Mouse (Mus musculus): ENCODE measurements around the gene Hoxa6. TPM values are rescaled to one million over a fixed set of nuclear protein-coding genes. Genes with fewer than 3 reads are reported as not detected.

Gene Hoxa6
- total and polyA plus RNA-seq, 2 experiments from 2014 or later: 6.0 to 12.3 TPM

GRCm38 (mm10) chr6:52178918-52179665 lies 29.4 kb downstream of the Hoxa6 start:
- Histone ChIP-seq H3K4me2 (ENCODE audit: low read depth, low read length) (peak overlapping the region; percentile 58), H3K27ac (peak overlapping the region; percentile 92), H3K9ac (replicated peaks; ENCODE audit: low read length) (peak overlapping the region; percentile 60), H3K4me1 (ENCODE audit: insufficient read depth, low read length) (no peaks in the 10 kb centered on the region), H3K4me3 (ENCODE audit: low read length) (peak overlapping the region; percentile 41), H3K9me3 (ENCODE audit: low read length) (no peaks in the 10 kb centered on the region), H3K36me3 (ENCODE audit: insufficient read depth, low read length) (no peaks in the 10 kb centered on the region), H3K27me3 (ENCODE audit: insufficient read depth, low read length) (peaks cover 77% of the 10 kb centered on the region)
- 1% methylated on average over 4 of the region's 4 CpGs for WGBS
- no peak for ATAC-seq
- DNase-seq (ENCODE audit: low spot score): no peak
- TF ChIP-seq CTCF (IDR thresholded peaks at IDR 0.05; ENCODE audit: low read depth): no peak

DNA sequence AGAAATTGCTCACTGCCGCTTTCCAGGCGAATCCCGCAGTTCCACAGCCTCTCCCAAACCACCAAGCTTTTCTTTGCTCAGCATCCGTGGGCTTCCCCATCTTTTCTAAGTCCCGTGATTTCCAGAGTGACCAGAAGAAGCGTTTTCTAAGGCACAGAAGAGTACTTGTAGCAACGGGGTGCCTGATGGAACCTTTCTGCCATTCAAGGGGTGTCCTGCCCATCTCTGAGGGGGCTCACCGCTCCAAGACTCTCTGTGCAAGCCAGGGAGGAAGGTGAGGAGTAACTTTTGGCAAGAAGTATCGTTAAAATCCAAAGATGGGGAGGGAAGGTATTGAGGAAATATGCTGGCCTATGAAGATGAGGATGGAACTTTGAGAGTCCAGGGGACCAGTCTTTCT lies 30.7 kb downstream of the Hoxa6 start:
- Histone ChIP-seq H3K9me3 (ENCODE audit: low read length) (no peaks in the 10 kb centered on the region), H3K27ac (peak overlapping the region; percentile 92), H3K4me3 (ENCODE audit: low read length) (peak overlapping the region; percentile 41), H3K36me3 (ENCODE audit: insufficient read depth, low read length) (no peaks in the 10 kb centered on the region), H3K4me2 (ENCODE audit: low read depth, low read length) (peak overlapping the region; percentile 58), H3K9ac (replicated peaks; ENCODE audit: low read length) (peak overlapping the region; percentile 60), H3K27me3 (ENCODE audit: insufficient read depth, low read length) (peaks cover 74% of the 10 kb centered on the region), H3K4me1 (ENCODE audit: insufficient read depth, low read length) (no peaks in the 10 kb centered on the region)
- no peak for ATAC-seq
- 1% methylated on average over 9 of the region's 9 CpGs for WGBS
- no peak for TF ChIP-seq CTCF (IDR thresholded peaks at IDR 0.05; ENCODE audit: low read depth)
- no peak for DNase-seq (ENCODE audit: low spot score)

DNA sequence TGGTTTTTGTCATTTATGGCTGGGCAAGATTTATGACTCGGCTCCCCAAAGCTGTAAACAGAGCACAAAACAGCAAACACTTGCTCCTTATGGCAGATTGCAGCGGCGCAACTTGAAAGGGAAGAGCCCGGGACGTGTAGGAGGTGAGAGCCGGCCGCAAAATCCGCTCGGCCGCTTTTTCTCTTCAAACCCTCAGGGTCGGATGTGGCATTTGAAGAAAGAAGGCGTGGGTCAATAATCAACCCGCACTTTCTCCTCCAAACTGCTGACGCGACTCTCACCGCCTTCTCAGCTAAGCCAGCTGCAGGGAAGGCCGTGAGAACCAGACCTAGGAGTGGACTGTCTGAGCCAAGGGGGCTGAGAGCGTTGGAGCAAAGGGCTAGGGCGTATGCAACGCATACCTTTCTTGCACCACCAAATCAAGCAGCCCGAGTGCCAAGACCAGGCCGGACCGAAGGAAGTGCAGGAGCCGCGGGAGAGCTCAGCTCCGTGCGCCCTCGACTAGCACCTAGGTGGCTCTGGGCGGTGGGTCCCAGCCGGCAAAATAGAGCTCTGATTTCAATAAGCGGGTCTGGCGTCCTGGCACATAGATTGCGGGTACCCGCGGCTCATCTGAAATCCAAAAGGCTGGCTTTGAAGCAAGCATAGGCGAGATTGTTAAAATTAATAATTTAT lies 31.3 kb downstream of the Hoxa6 start, which contains the start of gene 5730596B20Rik:
Gene 5730596B20Rik (plus strand): TSS at position 438 of the 675 bp plus-strand sequence.
- Histone ChIP-seq H3K4me3 (ENCODE audit: low read length) (peak within 1 kb of the TSS; percentile 41), H3K9me3 (ENCODE audit: low read length) (no peaks in the 10 kb centered on the region), H3K9ac (replicated peaks; ENCODE audit: low read length) (peak within 1 kb of the TSS; percentile 60), H3K27ac (peak within 1 kb of the TSS; percentile 92), H3K4me1 (ENCODE audit: insufficient read depth, low read length) (no peaks in the 10 kb centered on the region), H3K27me3 (ENCODE audit: insufficient read depth, low read length) (peaks cover 68% of the 10 kb centered on the region), H3K4me2 (ENCODE audit: low read depth, low read length) (peak within 1 kb of the TSS; percentile 58), H3K36me3 (ENCODE audit: insufficient read depth, low read length) (no peaks in the 10 kb centered on the region)
- 2% methylated on average over 36 of the region's 36 CpGs for WGBS
- ATAC-seq (no peak), DNase-seq (ENCODE audit: low spot score) (peak; percentile 52)
- TF ChIP-seq CTCF (IDR thresholded peaks at IDR 0.05; ENCODE audit: low read depth): no peak

DNA sequence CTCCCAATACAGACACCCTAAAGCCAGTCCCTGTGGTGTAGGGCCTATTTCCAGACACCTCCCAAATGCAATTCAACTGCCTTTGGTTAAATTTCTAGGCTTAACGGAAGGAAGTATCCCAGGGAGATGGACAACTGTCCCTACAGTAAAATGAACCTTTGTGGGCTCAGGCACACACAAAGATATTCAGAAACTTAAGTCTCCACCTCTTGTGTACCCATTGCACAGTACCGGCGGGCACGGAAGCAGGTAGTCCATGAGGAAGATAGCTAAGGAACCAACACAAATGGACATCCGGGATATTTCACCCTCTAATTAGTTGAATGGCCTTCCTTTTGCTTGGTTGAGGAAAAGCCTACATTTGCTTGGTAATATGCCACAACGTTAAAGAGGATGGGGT lies 32.1 kb downstream of the Hoxa6 start:
- no peak for TF ChIP-seq CTCF (IDR thresholded peaks at IDR 0.05; ENCODE audit: low read depth)
- 4% methylated on average over 6 of the region's 6 CpGs for WGBS
- peaks cover 63% of the 10 kb centered on the region for H3K27me3 ChIP-seq (ENCODE audit: insufficient read depth, low read length)
- no peak for ATAC-seq
- peak overlapping the region; percentile 92 for H3K27ac ChIP-seq
- H3K4me3 ChIP-seq (ENCODE audit: low read length): peak overlapping the region; percentile 41
- DNase-seq (ENCODE audit: low spot score): no peak
- no peaks in the 10 kb centered on the region for H3K4me1 ChIP-seq (ENCODE audit: insufficient read depth, low read length)
- H3K36me3 ChIP-seq (ENCODE audit: insufficient read depth, low read length): no peaks in the 10 kb centered on the region
- peak overlapping the region; percentile 58 for H3K4me2 ChIP-seq (ENCODE audit: low read depth, low read length)
- no peaks in the 10 kb centered on the region for H3K9me3 ChIP-seq (ENCODE audit: low read length)
- H3K9ac ChIP-seq (replicated peaks; ENCODE audit: low read length): peak overlapping the region; percentile 60

- peak; percentile 42; the same call in 1 of the 2 replicates for ATAC-seq
- Histone ChIP-seq H3K27me3 (ENCODE audit: insufficient read depth, low read length) (peaks cover 63% of the 10 kb centered on the region), H3K4me2 (ENCODE audit: low read depth, low read length) (peak overlapping the region; percentile 58), H3K9me3 (ENCODE audit: low read length) (no peaks in the 10 kb centered on the region), H3K36me3 (ENCODE audit: insufficient read depth, low read length) (no peaks in the 10 kb centered on the region), H3K9ac (replicated peaks; ENCODE audit: low read length) (peak overlapping the region; percentile 60), H3K27ac (peak overlapping the region; percentile 92), H3K4me3 (ENCODE audit: low read length) (peak overlapping the region; percentile 41), H3K4me1 (ENCODE audit: insufficient read depth, low read length) (no peaks in the 10 kb centered on the region)
- DNase-seq (ENCODE audit: low spot score): peak; percentile 73
- no peak for TF ChIP-seq CTCF (IDR thresholded peaks at IDR 0.05; ENCODE audit: low read depth)
- WGBS: 0% methylated on average over 12 of the region's 35 CpGs
Measured at GRCm38 (mm10) chr6:52175864-52176263, 32.7 kb downstream of the Hoxa6 start.

- Histone ChIP-seq H3K27me3 (ENCODE audit: insufficient read depth, low read length) (peaks cover 63% of the 10 kb centered on the region), H3K4me2 (ENCODE audit: low read depth, low read length) (peak overlapping the region; percentile 58), H3K9ac (replicated peaks; ENCODE audit: low read length) (peak overlapping the region; percentile 60), H3K4me1 (ENCODE audit: insufficient read depth, low read length) (peaks cover 6% of the 10 kb centered on the region; the same call in 1 of the 2 replicates), H3K27ac (peak overlapping the region; percentile 92), H3K9me3 (ENCODE audit: low read length) (no peaks in the 10 kb centered on the region), H3K4me3 (ENCODE audit: low read length) (peak overlapping the region; percentile 41), H3K36me3 (ENCODE audit: insufficient read depth, low read length) (no peaks in the 10 kb centered on the region)
- peak; percentile 49 for DNase-seq (ENCODE audit: low spot score)
- no peak for TF ChIP-seq CTCF (IDR thresholded peaks at IDR 0.05; ENCODE audit: low read depth)
- peak; percentile 8; the same call in 1 of the 2 replicates for ATAC-seq
- 1% methylated on average over 40 of the region's 41 CpGs for WGBS
Measured at GRCm38 (mm10) chr6:52174968-52175751, 33.4 kb downstream of the Hoxa6 start.
